Mouse (Mus musculus): ENCODE data around the gene Exosc2.

The Exosc2 gene

DNA sequence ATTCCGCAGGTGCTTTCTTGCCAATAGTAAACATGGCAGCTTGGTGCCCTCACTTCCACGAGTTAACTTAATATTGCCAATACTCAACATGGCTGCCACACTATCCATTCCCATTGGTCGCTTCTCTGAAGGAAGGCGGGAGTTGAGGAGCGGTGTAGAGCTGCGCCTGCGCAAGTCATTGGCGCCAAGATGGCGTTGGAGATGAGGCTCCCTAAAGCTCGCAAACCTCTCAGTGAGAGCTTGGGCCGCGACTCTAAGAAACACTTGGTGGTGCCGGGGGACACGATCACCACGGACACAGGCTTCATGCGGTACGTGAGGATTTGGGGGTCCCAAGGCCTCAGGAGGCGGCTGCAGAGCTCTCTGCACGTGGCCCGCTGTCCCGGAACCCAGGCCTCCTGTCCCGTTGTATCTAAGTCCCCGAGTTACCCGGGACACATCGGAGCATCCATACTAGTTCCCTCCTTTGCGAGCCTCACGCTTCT is at the start of gene Exosc2:
Gene Exosc2, plus strand, starts transcription at position 165 of the 485 bp plus-strand sequence.
- peak; percentile 90 to 92 for DNase-seq (ENCODE audit: low spot score in 2 of 2)

DNA sequence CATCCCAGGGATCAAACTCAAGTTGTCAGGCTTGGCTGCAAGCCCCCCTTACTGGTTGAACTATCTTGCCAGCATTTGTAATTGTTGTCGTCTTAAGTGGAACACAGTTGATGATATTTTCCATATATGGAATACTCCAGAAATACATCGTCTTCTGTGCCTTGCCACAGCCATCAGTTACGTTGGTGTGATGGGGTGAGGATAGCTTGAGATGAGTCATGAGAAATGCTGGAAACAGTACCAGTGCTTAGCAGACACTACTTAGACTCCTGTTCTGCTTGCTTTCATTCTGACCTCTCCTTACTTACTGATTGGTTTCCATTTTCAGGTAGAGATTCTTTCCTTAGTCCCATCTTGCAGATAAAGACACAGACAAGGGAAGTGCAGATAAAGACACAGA is 37.0 kb upstream of the Exosc2 start:
- no peak for DNase-seq (ENCODE audit: low spot score in 2 of 2)

DNA sequence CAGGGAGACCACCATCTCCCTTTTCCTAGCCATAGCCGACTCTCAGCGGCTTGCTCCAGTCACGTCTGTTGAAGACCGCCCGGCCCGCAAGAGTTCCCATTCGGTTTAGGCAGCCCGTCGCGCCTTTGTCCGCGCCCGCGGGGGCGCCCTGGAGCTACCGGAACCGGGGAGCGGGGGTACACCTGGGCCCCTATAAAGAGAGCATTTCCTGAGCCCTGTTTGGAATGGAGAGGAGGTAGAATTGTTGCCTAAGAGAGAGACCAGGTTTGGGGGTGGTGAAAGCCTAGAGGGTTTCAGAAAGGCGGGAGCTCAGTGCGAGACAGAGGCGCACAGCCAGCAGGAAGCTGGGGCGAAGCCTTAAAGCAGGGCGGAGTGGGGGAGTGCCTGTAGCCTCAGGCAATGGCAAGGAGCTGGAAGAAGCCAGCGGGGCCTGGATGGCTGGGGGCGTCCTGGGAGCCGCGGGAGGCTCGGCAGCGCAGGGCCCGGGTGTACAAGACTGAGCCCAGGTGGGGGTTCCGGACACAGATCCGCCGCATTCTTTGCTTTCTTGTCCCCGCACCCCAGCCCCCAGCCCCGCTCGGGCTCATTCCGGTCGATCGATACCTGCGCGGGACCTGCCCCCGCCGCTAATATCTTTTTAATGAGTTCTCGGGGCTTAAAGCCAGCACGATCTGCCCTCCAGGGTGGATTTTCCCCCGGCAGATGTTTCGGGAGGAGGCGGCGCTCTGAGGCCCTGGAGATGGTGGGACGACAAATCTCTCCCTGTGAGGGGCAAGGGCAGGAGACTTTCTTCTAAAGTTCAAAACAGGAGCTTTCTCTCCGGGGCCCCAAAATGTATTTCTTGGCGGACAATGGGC is 35.0 kb upstream of the Exosc2 start:
- DNase-seq (ENCODE audit: low spot score in 2 of 2), result no peak

DNA sequence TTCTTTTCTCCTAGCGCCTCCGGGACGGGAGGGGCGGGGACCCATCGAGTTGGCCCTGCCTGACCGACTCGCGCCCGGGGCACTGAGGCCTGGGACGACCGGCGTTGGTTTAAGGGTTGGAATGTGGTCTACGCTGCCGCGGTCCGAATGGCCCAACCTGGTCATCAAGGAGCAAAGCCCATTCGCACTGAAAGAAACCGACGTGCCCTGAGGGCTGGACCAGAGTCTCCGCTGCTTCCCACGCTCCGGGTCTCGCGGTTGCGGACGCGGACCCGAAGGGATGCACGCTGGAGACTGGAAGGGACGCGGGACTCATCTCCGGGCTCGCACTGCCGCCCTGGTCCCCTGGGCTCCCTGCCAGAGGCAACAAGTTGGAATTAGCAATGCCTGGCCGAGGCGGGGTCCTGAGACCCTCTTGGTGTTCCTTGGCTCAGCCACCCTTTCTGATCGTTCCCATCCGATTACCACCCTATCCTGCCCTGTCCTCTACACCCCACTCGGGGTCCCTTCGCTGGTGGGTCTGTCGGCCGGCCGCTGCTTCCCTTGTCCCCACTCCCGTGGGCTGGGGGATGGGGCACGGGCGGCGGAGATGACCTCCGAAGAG is 34.3 kb upstream of the Exosc2 start:
- DNase-seq (ENCODE audit: low spot score in 2 of 2), result no peak

DNA sequence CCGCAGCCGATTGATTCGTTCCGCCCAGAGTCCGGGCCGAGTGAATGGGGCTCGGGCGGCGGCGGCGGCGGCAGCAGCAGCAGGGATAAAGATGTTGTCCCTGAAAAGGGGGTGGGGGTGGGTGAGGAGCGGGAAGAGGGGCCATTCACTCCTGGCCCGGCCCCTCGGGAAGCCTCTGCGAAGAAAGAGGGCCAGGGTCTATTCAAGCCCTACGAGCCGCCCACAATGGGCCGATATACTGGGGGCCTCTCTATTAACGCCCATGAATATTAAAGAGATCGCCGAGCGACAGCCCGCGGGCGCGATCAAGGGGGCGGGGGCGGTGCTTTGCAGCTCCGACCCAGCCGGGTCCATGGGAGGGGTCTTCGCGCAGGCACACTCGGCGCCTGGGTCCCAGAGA is 33.8 kb upstream of the Exosc2 start:
- no peak for DNase-seq (ENCODE audit: low spot score in 2 of 2)

DNA sequence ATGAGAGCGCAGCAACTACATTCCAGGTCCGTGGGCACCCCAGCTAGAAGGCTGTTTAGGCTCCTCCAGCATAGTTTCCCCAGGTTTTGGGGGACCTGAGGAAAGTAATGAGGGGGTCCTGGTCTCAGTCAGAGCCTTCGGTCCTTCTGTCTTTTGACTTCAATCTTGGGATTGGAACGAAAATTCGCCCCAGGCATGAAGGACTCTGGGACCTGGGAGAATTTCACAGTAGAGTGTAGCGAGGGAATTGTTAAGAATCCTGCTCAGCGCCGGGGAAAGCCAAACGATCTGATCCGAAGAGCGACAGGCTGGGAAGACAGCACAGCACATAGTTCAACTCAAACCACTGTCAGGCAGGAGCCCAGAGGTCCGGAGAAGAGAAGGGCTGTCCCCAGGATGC is 33.2 kb upstream of the Exosc2 start:
- no peak for DNase-seq (ENCODE audit: low spot score in 2 of 2)

DNA sequence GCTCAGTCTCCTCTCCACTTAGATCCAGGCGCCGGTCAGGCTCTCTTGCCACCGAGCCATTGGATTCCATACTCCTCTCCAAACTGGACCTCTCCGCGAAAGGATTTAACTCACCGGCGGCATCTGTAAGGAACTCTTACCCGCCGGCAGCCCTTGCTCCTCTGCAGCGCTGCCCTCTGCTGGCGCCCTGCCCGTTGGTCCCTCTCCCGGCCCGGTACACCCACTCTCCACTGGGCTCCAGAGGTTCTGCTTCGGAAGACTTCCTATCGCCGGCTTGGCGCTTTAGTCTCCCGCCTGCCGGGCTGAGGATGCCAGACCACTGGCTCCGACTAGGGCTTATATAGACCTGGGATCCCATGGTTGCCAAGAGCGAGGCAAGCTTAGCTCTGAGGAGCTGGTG is 32.7 kb upstream of the Exosc2 start:
- DNase-seq (ENCODE audit: low spot score in 2 of 2), result peak in 1 of 2 experiments; percentile 70

DNA sequence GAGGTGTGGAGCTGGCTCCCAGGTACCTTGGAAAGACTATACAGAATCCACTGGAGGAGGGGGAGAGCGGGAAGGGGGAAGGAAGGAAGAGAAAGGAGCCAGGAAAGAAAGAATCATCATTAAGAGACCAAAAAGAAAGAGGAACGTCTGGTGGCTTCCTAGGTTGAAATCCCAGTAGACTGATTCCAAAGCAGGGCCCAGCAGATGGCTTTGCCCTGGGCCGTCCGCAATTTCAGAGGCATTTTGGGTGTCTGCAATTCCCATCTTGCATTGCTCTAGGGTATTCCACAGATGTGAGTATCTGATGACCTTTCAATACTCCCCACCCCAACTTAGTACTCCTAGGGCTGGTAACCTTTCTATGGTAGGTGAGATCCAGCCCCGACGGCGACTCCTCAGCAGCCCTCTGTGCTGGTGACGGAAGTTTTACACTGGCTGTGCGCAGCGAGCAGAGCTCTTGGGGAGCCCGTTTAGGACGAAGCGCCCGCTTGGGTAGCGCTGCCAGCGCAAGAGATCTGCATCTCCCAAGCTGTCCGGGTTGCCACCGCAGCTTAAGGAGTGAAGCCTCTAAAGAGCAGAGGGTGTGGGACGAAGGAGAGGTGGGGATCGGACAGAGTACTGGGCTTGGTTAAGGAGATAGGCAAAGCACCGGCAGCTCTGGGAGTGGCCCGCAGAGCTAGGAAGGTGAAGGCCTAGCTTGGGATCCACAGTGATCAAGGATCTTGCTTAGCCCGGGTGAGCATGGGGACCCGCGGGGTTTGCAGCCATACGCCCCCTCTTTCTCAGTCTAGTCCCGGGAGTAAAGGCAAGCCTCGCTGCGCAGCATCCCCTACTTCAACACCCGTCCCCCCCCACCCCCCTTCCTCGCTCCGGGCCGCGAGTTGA is 31.7 kb upstream of the Exosc2 start:
- no peak for DNase-seq (ENCODE audit: low spot score in 2 of 2)

DNA sequence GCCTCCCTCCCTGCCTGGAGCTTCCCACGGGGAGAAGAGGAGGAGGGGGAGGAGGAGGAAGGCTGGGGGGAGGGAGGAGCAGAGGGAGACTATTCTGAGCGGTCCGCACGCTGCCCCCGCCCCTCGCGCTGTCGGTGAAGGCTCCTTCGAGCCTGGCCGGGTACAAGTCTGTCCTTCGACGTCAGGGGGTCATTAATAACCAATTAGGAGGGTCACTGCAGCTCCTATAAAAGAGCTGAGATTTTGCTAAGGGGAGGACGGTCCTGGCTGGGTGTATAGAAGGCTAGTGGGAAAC is 31.1 kb upstream of the Exosc2 start:
- DNase-seq (ENCODE audit: low spot score in 2 of 2), result no peak

DNA sequence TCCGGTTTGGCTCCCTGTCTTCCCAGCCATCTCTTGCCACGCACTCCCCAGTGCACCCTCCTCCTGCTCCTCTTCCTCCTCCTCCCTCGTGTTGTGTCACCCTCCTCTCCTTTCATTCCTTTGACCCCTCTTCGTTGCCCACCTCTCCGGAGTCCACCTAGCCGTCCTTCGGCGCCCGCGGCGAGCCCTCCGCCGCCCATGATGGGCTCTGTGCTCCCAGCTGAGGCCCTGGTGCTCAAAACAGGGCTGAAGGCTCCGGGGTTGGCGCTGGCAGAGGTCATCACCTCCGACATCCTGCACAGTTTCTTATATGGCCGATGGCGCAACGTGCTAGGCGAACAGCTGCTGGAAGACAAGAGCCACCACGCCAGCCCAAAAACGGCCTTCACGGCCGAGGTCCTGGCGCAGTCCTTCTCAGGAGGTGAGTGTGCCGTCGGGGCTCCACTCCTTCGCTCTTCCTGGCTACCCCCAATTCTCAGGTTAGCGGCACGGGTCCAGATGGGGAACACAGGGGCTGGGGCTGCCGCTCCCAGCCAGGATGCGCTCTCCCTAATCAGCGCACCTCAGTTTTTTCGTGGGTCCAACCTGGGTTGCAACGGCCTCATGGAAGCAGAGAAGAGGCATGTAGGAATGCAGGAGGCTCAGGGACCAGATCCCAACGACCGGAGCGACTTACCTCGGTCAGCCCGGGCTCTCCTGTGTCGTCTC is 30.5 kb upstream of the Exosc2 start, which contains the start of gene Prdm12:
Gene Prdm12, plus strand, starts transcription at position 137 of the 708 bp plus-strand sequence.
- no peak for DNase-seq (ENCODE audit: low spot score in 2 of 2)

DNA sequence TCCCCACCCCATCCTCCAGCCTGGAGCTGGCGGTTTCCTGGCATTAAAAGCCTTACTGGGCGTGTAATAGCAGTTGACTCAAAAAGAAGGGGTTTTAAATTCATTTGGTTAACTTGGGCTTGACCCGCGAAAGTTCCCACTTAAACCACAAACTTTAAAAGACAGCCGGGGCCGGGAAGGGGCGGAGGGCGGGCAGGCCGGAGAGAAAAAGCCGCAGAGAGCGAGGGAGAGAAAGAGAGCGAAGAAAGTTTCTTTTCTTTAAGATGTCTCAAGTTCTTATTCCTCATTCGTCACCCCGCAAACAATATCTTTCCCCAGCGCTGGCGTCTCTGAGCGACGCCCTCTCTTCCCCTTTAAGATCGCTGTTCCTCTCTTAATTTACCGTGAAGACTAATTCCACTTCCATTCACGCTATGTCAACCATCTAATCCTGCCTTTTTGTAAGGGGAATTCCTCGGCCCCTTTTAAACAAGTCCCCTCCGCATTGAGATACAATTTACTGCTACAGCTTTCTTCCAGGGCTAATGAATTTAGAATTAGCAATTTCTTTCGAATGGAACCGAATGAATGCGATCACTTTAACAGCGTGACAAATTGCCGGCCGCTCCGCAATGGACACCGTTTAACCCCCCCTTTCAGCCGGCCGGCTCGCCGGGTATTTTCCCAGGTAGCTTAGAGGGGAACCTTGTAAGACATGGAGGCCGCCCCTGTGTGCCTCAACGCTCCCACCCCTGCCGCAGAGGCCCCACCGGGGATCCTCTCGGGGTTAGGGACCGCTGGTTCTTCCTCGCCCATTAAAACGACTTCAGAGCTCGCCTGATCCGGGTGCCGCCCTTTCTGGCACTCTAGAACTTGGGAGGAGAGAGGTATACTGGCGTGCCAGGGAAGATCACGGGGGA is 29.7 kb upstream of the Exosc2 start:
- DNase-seq (ENCODE audit: low spot score in 2 of 2), result no peak

DNA sequence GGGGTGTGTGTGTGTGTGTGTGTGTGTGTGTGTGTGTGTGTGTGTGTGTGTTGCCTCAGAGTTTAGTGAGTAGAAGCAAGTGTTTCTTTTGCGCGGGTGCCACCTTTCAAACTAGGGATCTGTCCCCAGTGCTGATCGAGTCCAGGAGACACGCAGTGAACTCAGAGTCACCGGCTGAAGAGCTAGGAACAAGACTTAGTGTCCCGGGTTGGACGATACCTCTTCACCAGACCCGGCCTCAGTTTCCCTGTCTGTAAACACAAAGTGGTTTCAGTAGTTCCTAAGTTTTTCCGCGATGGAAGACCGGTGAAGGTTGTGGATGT is 29.0 kb upstream of the Exosc2 start:
- no peak for DNase-seq (ENCODE audit: low spot score in 2 of 2)

DNA sequence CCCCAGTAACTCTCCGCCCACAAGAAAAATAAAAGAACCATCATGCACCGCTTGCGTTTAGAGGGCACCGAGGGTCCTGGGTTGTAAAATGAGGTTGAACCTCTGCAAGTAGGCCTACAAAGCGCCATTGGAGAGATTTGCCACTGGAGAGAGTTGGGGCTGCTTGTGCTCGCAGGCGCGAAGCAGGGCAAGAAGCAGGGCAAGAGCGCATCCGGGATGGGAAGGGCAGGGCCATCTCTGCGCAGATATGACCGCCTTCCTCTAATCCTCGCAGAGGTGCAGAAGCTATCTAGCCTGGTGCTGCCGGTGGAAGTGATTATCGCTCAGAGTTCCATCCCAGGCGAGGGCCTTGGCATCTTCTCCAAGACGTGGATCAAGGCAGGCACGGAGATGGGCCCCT is 28.6 kb upstream of the Exosc2 start:
- no peak for DNase-seq (ENCODE audit: low spot score in 2 of 2)

DNA sequence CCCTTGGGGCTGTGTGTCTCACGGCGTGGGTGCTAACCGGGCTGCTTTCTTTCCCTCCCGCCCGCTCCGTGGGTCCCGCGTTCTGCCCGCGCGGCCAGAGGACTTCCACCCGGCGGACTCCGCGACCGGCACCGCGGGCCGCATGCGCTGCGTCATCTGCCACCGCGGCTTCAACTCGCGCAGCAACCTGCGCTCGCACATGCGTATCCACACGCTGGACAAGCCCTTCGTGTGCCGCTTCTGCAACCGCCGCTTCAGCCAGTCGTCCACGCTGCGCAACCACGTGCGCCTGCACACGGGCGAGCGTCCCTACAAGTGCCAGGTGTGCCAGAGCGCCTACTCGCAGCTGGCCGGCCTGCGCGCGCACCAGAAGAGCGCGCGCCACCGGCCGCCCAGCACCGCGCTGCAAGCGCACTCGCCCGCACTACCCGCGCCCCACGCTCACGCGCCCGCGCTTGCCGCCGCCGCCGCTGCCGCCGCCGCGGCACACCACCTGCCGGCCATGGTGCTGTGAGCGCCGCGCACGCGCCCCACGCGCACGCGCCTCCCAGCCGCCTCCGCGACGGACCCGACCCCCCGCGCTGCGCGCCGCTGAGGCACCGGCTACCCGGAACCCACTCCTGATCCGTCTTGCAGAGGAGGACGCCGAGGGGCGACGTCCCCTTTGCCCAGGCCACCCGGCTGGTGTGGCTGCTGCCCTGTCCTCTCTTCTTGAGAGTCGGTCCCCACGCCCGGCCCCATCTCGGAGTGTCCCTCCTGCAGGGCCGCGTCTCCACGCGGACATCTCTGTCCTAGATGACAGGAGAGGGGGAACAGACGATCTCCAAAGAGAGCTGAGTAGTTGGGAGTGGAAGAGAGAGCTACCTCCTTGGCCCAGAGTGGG is 16.3 kb upstream of the Exosc2 start:
- DNase-seq (ENCODE audit: low spot score in 2 of 2), result no peak

DNA sequence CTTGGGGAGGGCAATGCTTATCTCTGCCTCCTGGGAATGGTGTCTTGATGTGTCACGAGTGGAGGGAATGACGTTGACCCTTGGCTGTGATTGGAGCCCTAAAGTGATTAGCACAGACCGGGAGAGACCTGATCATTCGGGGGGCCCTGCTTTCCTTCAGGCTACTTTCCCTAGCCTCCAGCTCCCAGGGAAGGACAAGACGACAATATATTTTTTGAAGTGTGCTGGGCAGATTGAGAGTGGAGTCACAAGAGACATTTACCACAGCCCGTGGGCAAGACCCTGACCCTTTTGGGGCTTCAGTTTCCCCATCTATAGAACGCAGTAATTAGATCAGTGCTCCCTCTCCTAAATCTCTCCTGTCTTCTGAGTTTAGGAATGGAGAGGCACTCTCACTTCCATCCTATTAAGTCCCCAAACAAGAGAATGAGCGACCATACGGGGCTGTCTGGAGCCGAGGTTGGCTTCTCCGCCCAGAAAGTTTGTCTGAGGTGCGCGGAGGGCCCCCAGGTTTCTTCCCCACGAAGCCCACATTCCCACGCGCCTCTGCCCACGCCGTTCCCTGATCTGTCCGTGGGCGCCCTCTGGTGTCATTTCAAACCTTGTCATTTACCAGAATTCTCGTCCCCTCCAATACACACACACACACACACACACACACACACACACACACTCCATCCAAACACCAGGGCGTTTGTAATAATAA is 15.5 kb upstream of the Exosc2 start:
- DNase-seq (ENCODE audit: low spot score in 2 of 2), result no peak

DNA sequence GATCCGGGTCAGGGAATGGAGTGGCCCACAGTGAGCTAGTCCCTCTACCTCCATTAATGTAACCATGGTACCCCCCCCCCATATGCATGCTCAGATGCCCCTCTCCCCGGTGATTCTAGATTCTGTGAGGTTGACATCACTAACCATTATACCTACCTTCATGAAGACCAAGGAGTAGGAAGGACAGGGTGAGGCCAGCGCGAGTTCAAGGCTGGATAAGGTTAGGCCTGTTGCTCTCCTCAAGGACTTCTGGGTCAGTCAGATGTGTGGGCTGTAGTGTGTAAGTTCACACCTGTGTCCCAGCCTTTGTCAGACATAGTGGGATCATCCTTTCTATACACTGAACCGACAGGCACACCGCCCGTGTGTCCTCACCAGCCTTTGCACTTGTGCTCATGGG is 14.1 kb upstream of the Exosc2 start:
- no peak for DNase-seq (ENCODE audit: low spot score in 2 of 2)

DNA sequence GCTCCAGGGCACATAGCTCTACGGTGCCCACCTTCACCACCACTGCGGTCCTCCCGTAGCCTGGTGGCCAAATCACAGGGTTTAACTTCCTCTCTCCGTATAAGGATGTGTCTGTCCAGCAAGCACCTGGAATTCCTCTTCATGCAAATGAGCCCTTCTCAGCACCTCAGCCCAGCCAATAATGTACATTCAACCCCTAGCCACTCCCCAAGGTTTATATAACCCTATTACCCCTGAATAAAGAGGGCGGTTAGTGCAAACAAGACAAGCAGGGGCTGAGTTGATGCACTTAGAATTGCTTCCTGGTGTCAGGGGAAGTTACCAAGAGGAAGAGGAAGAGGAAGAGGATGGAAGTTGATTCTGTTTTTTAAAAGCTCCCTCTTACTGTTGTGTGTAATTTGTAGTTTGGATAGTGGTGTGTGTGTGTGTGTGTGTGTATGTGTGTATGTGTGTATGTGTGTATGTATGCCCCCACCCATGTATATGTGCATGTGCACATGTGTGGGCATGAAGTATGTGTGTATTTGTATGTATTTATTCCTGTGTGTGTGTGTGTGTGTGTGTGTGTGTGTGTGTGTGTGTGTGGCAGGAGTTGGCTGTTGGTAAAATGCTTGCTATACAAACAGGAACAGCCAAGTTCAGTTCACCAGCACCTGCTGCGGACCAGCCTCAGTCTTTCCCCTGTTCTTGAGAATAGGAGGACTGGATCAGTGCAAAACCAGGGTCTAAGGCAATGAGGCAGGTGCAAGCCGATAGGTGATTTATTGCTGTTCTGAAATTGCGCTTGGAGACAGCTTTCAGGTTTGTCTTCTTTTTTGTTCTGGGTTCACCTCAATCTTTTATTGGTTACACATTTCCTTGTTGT is 7.3 kb upstream of the Exosc2 start:
- no peak for DNase-seq (ENCODE audit: low spot score in 2 of 2)

DNA sequence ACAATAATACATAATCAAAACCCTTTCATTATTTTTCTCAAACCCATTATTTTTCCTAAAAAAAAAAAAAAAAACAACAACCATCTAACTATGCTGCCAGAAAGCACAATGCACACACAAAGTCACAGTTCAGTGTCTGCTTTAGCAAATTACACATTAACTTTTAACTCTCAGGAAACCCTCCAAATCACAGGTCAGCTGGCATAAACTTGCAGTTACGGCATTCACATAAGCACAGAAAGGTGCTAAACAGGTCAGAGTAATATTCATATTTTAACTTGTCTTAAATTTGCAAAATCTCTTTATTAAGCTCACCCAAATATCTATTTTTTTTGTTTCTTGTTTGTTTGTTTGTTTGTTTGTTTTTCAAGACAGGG is 6.7 kb upstream of the Exosc2 start:
- no peak for DNase-seq (ENCODE audit: low spot score in 2 of 2)

Data from spleen, postnatal 4 days (tissue).